Mouse (Mus musculus): Measurements from ENCODE around the gene Ddx21. TPM values are rescaled to one million over a fixed set of nuclear protein-coding genes. Genes with fewer than 3 reads are reported as not detected.
"Not testable (repeated sequence)": the region's sequence is repeated elsewhere in the genome, so short reads cannot be mapped to it uniquely, and the experiment has no call there.

The Ddx21 gene
- polyA plus RNA-seq, 1 experiment from 2014 or later: 37.1 TPM

- no peak overlapping the region for H3K4me3 ChIP-seq (ENCODE audit: low read depth, low read length)
- H3K4me2 ChIP-seq (ENCODE audit: low read length): no peak overlapping the region
- 88% methylated on average over 6 of the region's 6 CpGs for WGBS
- no peak for DNase-seq (ENCODE audit: low spot score)
- H3K9me3 ChIP-seq (ENCODE audit: control insufficient read depth, low read length): no peaks in the 10 kb centered on the region
- peaks cover 5% of the 10 kb centered on the region for H3K4me1 ChIP-seq (replicated peaks; ENCODE audit: control insufficient read depth, insufficient read depth, low read length)
- no peak overlapping the region for H3K9ac ChIP-seq (ENCODE audit: low read length)
- no peak overlapping the region for H3K27ac ChIP-seq (ENCODE audit: low read depth)
- no peak for ATAC-seq (replicated peaks; ENCODE audit: low FRiP score, low TSS enrichment, low read depth)
- H3K27me3 ChIP-seq (replicated peaks; ENCODE audit: control insufficient read depth, insufficient read depth, low read length): no peaks in the 10 kb centered on the region
- peaks cover 31% of the 10 kb centered on the region for H3K36me3 ChIP-seq (ENCODE audit: control insufficient read depth, insufficient read depth, low read length)
These were observed 2.0 kb downstream of the Ddx21 start for GRCm38 (mm10) chr10:62600056-62600455.

- H3K36me3 ChIP-seq (ENCODE audit: control insufficient read depth, insufficient read depth, low read length): peaks cover 38% of the 10 kb centered on the region
- not testable (repeated sequence) for ATAC-seq (replicated peaks; ENCODE audit: low FRiP score, low TSS enrichment, low read depth); H3K9ac ChIP-seq (ENCODE audit: low read length); H3K27ac ChIP-seq (ENCODE audit: low read depth); H3K4me3 ChIP-seq (ENCODE audit: low read depth, low read length); H3K4me1 ChIP-seq (replicated peaks; ENCODE audit: control insufficient read depth, insufficient read depth, low read length); H3K9me3 ChIP-seq (ENCODE audit: control insufficient read depth, low read length); DNase-seq (ENCODE audit: low spot score); H3K27me3 ChIP-seq (replicated peaks; ENCODE audit: control insufficient read depth, insufficient read depth, low read length); H3K4me2 ChIP-seq (ENCODE audit: low read length)
- WGBS: 89% methylated on average over 3 of the region's 3 CpGs
These were observed 2.8 kb downstream of the Ddx21 start for GRCm38 (mm10) chr10:62599311-62599710.

- Histone ChIP-seq H3K36me3 (ENCODE audit: control insufficient read depth, insufficient read depth, low read length) (peaks cover 91% of the 10 kb centered on the region), H3K9ac (ENCODE audit: low read length) (no peak overlapping the region), H3K4me1 (replicated peaks; ENCODE audit: control insufficient read depth, insufficient read depth, low read length) (no peaks in the 10 kb centered on the region), H3K4me2 (ENCODE audit: low read length) (no peak overlapping the region), H3K27ac (ENCODE audit: low read depth) (no peak overlapping the region), H3K4me3 (ENCODE audit: low read depth, low read length) (no peak overlapping the region), H3K27me3 (replicated peaks; ENCODE audit: control insufficient read depth, insufficient read depth, low read length) (no peaks in the 10 kb centered on the region), H3K9me3 (ENCODE audit: control insufficient read depth, low read length) (no peaks in the 10 kb centered on the region)
- DNase-seq (ENCODE audit: low spot score) (no peak), ATAC-seq (replicated peaks; ENCODE audit: low FRiP score, low TSS enrichment, low read depth) (no peak)
- WGBS: 91% methylated on average over 7 of the region's 7 CpGs
These were observed 9.6 kb downstream of the Ddx21 start for GRCm38 (mm10) chr10:62592496-62592895.

- Histone ChIP-seq H3K4me3 (ENCODE audit: low read depth, low read length) (no peak overlapping the region), H3K9me3 (ENCODE audit: control insufficient read depth, low read length) (no peaks in the 10 kb centered on the region), H3K27me3 (replicated peaks; ENCODE audit: control insufficient read depth, insufficient read depth, low read length) (no peaks in the 10 kb centered on the region), H3K36me3 (ENCODE audit: control insufficient read depth, insufficient read depth, low read length) (peaks cover 93% of the 10 kb centered on the region), H3K9ac (ENCODE audit: low read length) (no peak overlapping the region), H3K4me1 (replicated peaks; ENCODE audit: control insufficient read depth, insufficient read depth, low read length) (no peaks in the 10 kb centered on the region), H3K4me2 (ENCODE audit: low read length) (no peak overlapping the region), H3K27ac (ENCODE audit: low read depth) (no peak overlapping the region)
- DNase-seq (ENCODE audit: low spot score) (peak; percentile 89), ATAC-seq (replicated peaks; ENCODE audit: low FRiP score, low TSS enrichment, low read depth) (no peak)
- 40% methylated on average over 6 of the region's 6 CpGs for WGBS
These were observed 11.9 kb downstream of the Ddx21 start for GRCm38 (mm10) chr10:62590200-62590599.

- peaks cover 94% of the 10 kb centered on the region for H3K36me3 ChIP-seq (ENCODE audit: control insufficient read depth, insufficient read depth, low read length)
- ATAC-seq (replicated peaks; ENCODE audit: low FRiP score, low TSS enrichment, low read depth) (no peak), DNase-seq (ENCODE audit: low spot score) (no peak)
- no peak overlapping the region for H3K4me2 ChIP-seq (ENCODE audit: low read length)
- H3K9me3 ChIP-seq (ENCODE audit: control insufficient read depth, low read length): no peaks in the 10 kb centered on the region
- no peaks in the 10 kb centered on the region for H3K27me3 ChIP-seq (replicated peaks; ENCODE audit: control insufficient read depth, insufficient read depth, low read length)
- 82% methylated on average over 4 of the region's 4 CpGs for WGBS
- no peak overlapping the region for H3K27ac ChIP-seq (ENCODE audit: low read depth)
- no peaks in the 10 kb centered on the region for H3K4me1 ChIP-seq (replicated peaks; ENCODE audit: control insufficient read depth, insufficient read depth, low read length)
- H3K9ac ChIP-seq (ENCODE audit: low read length): no peak overlapping the region
- H3K4me3 ChIP-seq (ENCODE audit: low read depth, low read length): no peak overlapping the region
These were observed 13.5 kb downstream of the Ddx21 start for GRCm38 (mm10) chr10:62588616-62589015.

GRCm38 (mm10) chr10:62583245-62583644 lies 18.8 kb downstream of the Ddx21 start:
- H3K27ac ChIP-seq (ENCODE audit: low read depth): no peak overlapping the region
- DNase-seq (ENCODE audit: low spot score) (no peak), ATAC-seq (replicated peaks; ENCODE audit: low FRiP score, low TSS enrichment, low read depth) (no peak)
- H3K9ac ChIP-seq (ENCODE audit: low read length): no peak overlapping the region
- no peaks in the 10 kb centered on the region for H3K9me3 ChIP-seq (ENCODE audit: control insufficient read depth, low read length)
- H3K4me2 ChIP-seq (ENCODE audit: low read length): no peak overlapping the region
- peaks cover 82% of the 10 kb centered on the region for H3K36me3 ChIP-seq (ENCODE audit: control insufficient read depth, insufficient read depth, low read length)
- H3K4me3 ChIP-seq (ENCODE audit: low read depth, low read length): no peak overlapping the region
- H3K27me3 ChIP-seq (replicated peaks; ENCODE audit: control insufficient read depth, insufficient read depth, low read length): no peaks in the 10 kb centered on the region
- no peaks in the 10 kb centered on the region for H3K4me1 ChIP-seq (replicated peaks; ENCODE audit: control insufficient read depth, insufficient read depth, low read length)
- WGBS: 87% methylated on average over 1 of the region's 1 CpGs

- no peak overlapping the region for H3K4me2 ChIP-seq (ENCODE audit: low read length)
- H3K36me3 ChIP-seq (ENCODE audit: control insufficient read depth, insufficient read depth, low read length): peaks cover 76% of the 10 kb centered on the region
- 84% methylated on average over 7 of the region's 7 CpGs for WGBS
These were observed 19.4 kb downstream of the Ddx21 start for GRCm38 (mm10) chr10:62582701-62583100.

GRCm38 (mm10) chr10:62582263-62582662 lies 19.8 kb downstream of the Ddx21 start:
- H3K4me1 ChIP-seq (replicated peaks; ENCODE audit: control insufficient read depth, insufficient read depth, low read length): peaks cover 4% of the 10 kb centered on the region
- H3K4me2 ChIP-seq (ENCODE audit: low read length): no peak overlapping the region
- no peaks in the 10 kb centered on the region for H3K9me3 ChIP-seq (ENCODE audit: control insufficient read depth, low read length)
- H3K27me3 ChIP-seq (replicated peaks; ENCODE audit: control insufficient read depth, insufficient read depth, low read length): no peaks in the 10 kb centered on the region
- 91% methylated on average over 17 of the region's 17 CpGs for WGBS
- H3K27ac ChIP-seq (ENCODE audit: low read depth): no peak overlapping the region
- no peak overlapping the region for H3K4me3 ChIP-seq (ENCODE audit: low read depth, low read length)
- peaks cover 72% of the 10 kb centered on the region for H3K36me3 ChIP-seq (ENCODE audit: control insufficient read depth, insufficient read depth, low read length)
- ATAC-seq (replicated peaks; ENCODE audit: low FRiP score, low TSS enrichment, low read depth) (no peak), DNase-seq (ENCODE audit: low spot score) (no peak)
- no peak overlapping the region for H3K9ac ChIP-seq (ENCODE audit: low read length)

More at GRCm38 (mm10) chr10:62582701-62583100, 19.4 kb downstream of the Ddx21 start:
- DNase-seq (ENCODE audit: low spot score) (no peak), ATAC-seq (replicated peaks; ENCODE audit: low FRiP score, low TSS enrichment, low read depth) (no peak)
- no peaks in the 10 kb centered on the region; the same call in 1 of the 2 replicates for H3K4me1 ChIP-seq (replicated peaks; ENCODE audit: control insufficient read depth, insufficient read depth, low read length)
- H3K9me3 ChIP-seq (ENCODE audit: control insufficient read depth, low read length): no peaks in the 10 kb centered on the region
- no peak overlapping the region for H3K4me3 ChIP-seq (ENCODE audit: low read depth, low read length)
- H3K27me3 ChIP-seq (replicated peaks; ENCODE audit: control insufficient read depth, insufficient read depth, low read length): no peaks in the 10 kb centered on the region
- no peak overlapping the region for H3K9ac ChIP-seq (ENCODE audit: low read length)
- no peak overlapping the region for H3K27ac ChIP-seq (ENCODE audit: low read depth)

- not testable (repeated sequence) for H3K9me3 ChIP-seq (ENCODE audit: control insufficient read depth, low read length); H3K4me2 ChIP-seq (ENCODE audit: low read length); H3K9ac ChIP-seq (ENCODE audit: low read length); H3K4me3 ChIP-seq (ENCODE audit: low read depth, low read length); DNase-seq (ENCODE audit: low spot score); ATAC-seq (replicated peaks; ENCODE audit: low FRiP score, low TSS enrichment, low read depth); H3K27me3 ChIP-seq (replicated peaks; ENCODE audit: control insufficient read depth, insufficient read depth, low read length); H3K4me1 ChIP-seq (replicated peaks; ENCODE audit: control insufficient read depth, insufficient read depth, low read length)
- WGBS: 84% methylated on average over 11 of the region's 13 CpGs
- H3K36me3 ChIP-seq (ENCODE audit: control insufficient read depth, insufficient read depth, low read length): peaks cover 59% of the 10 kb centered on the region
- 0 out of 2 replicates have a peak overlapping the region, but pooled peaks have one; percentile 62 for H3K27ac ChIP-seq (ENCODE audit: low read depth)
These were observed 23.0 kb downstream of the Ddx21 start for GRCm38 (mm10) chr10:62579129-62579528.
